Mouse (Mus musculus) erythroblast, embryonic 14.5 days (primary cell): Measurements from ENCODE around the gene Gm1673.

Experiments
- GATA1 ChIP-seq: IDR thresholded peaks from 2 replicates; pipeline ENCODE4 v1.6.1; 2012; ENCODE audit warnings: low read length, inconsistent platforms, mixed read lengths
- TAL1 ChIP-seq: IDR thresholded peaks from 3 replicates; pipeline ENCODE4 v1.6.1; 2012; ENCODE audit warnings: low read length, inconsistent platforms, mixed read lengths

DNA sequence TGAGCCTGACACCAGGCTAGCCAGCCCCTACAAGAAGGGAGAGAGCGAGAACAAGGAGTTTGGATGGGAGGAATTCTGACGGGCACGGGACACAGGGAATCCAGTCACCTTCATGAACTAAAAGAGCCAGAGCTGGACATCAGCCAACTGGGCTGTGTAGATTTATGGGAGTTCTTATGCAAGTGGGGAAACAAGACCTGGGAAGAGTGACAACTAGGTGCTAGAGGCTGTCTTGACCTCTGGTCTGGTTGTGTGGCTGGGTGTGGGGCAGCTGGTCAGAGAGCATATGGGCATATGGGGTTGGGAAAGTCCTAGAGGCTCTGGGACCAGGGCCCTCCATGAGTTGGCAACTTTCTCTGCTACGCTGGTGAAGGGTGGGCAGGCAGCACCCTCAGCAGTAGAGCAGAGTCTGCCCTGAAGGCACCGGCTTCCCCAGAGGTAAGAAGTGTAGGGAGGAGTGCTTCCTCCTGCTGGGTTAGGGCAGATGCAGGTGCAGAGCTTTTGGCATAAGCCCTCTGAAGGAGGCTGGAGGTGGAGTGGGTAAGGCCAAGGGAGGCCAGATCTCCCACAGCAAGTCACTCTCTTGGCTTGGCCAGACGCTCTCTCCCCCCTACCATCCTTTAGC, 16.3 kb downstream of the Gm1673 start:
- TF ChIP-seq GATA1 (no peak), TAL1 (no peak)
